Comparison of ENCODE assay signal across 25 mouse cellular contexts in the genomic region with DNA sequence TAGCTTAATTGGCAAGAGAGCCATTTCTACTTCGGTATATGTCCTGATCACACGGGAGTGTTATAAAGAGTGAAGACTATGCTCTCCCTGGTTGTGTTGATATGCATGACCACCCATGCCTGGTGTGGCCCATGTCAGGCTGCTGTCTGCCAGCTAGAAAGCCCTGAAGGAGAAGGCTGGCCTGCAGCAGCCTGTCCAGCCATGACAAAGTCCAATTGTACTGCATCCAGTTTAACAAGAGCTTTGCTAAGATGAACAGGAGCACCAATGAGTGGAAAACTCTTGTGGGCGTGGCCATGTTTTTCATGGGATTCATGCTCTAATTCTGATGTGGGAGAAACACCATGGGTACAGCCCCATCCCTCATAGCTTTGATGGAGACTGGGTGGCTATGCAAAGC. TPM values are rescaled to one million over a fixed set of nuclear protein-coding genes. Genes with fewer than 3 reads are reported as not detected.
DNase-seq lines count a peak whose midpoint lies in the region; ATAC-seq and TF ChIP-seq lines count a peak whose summit lies in the region.
"Had no signal": no experiment of that assay in that cellular context is flagged by ENCODE, and none has a peak within 500 bp of the region (broad histone marks: within the 10 kb centered on the region; RNA-seq: fewer than 3 reads in every experiment).

No protein-coding gene starts in this region.

- H3K27me3 ChIP-seq in liver, postnatal 0 days (ENCODE audit: insufficient read depth, low read length), result no peaks in the 10 kb centered on the region
- no peaks in the 10 kb centered on the region for H3K27me3 ChIP-seq in kidney, embryonic 16.5 days (ENCODE audit: insufficient read depth, low read length)
- H3K27me3 ChIP-seq: CH12.LX; heart, embryonic 13.5 days; hindbrain, embryonic 12.5 days; liver, embryonic 13.5 days; midbrain, embryonic 12.5 days had no signal

- peaks cover 2% of the 10 kb centered on the region; the same call in 1 of the 2 replicates for H3K36me3 ChIP-seq in liver, postnatal 0 days (replicated peaks; ENCODE audit: insufficient read depth, low read length)
- H3K36me3 ChIP-seq in kidney, embryonic 16.5 days (ENCODE audit: insufficient read depth, low read length), result no peaks in the 10 kb centered on the region

- no peaks in the 10 kb centered on the region for H3K9me3 ChIP-seq in liver, postnatal 0 days (ENCODE audit: low read length)
- H3K9me3 ChIP-seq in kidney, embryonic 16.5 days (ENCODE audit: low read length), result no peaks in the 10 kb centered on the region
- H3K9me3 ChIP-seq: G1E; heart, embryonic 13.5 days; hindbrain, embryonic 12.5 days; liver, embryonic 13.5 days; midbrain, embryonic 12.5 days had no signal

- no peak for TF ChIP-seq EP300 in liver, postnatal 0 days (IDR thresholded peaks at IDR 0.05; ENCODE audit: low read depth)

- no peak overlapping the region for H3K27ac ChIP-seq in liver, postnatal 0 days (ENCODE audit: low read depth)
- H3K27ac ChIP-seq in kidney, embryonic 16.5 days (ENCODE audit: low read length), result no peak overlapping the region
- H3K27ac ChIP-seq: heart, adult 2 months; heart, embryonic 13.5 days; hindbrain, embryonic 12.5 days; liver, embryonic 13.5 days; midbrain, embryonic 12.5 days had no signal

- peaks cover 7% of the 10 kb centered on the region for H3K4me1 ChIP-seq in liver, postnatal 0 days (ENCODE audit: insufficient read depth)
- H3K4me1 ChIP-seq in kidney, embryonic 16.5 days (ENCODE audit: insufficient read depth, low read length), result peaks cover 8% of the 10 kb centered on the region; the same call in 1 of the 2 replicates
- H3K4me1 ChIP-seq: midbrain, embryonic 12.5 days had no signal

- H3K4me2 ChIP-seq in liver, postnatal 0 days (ENCODE audit: low read depth, low read length), result no peak overlapping the region
- H3K4me2 ChIP-seq in kidney, embryonic 16.5 days (replicated peaks; ENCODE audit: low read depth, low read length), result no peak overlapping the region
- H3K4me2 ChIP-seq: heart, embryonic 13.5 days; hindbrain, embryonic 12.5 days; liver, embryonic 13.5 days; lung, embryonic 14.5 days; midbrain, embryonic 12.5 days had no signal

- no peak for DNase-seq in liver, postnatal 0 days
- DNase-seq in liver, result no peak
- peak; percentile 61 for DNase-seq in kidney, adult 18-20 months
- DNase-seq in kidney, postnatal 4 days, result peak; percentile 33 to 63
- DNase-seq in testis, postnatal 14 days (ENCODE audit: low spot score), result no peak
- DNase-seq in left cerebral cortex, adult 8-10 months (ENCODE audit: low spot score in 2 of 2), result no peak
- DNase-seq: adrenal gland, adult 8-10 months; B cell, adult 2 months; cerebellum, adult 18-20 months; cerebellum, postnatal 14 days; forebrain, postnatal 0 days; gastrocnemius, postnatal 25 days; heart, adult 2 months; heart, postnatal 14 days; liver, embryonic 13.5 days; lung, embryonic 14.5 days; thymus, adult 2 months had no signal

- no peak for TF ChIP-seq CTCF in liver, postnatal 0 days (IDR thresholded peaks at IDR 0.05; ENCODE audit: low read depth)

- no peak overlapping the region for H3K4me3 ChIP-seq in liver, postnatal 0 days (ENCODE audit: low read depth, low read length)
- no peak overlapping the region for H3K4me3 ChIP-seq in kidney, embryonic 16.5 days (ENCODE audit: low read length)
- H3K4me3 ChIP-seq: heart, adult 2 months; heart, embryonic 13.5 days; hindbrain, embryonic 12.5 days; liver, embryonic 13.5 days; midbrain, embryonic 12.5 days had no signal

- peak; percentile 31; the same call in 1 of the 2 replicates for ATAC-seq in liver, postnatal 0 days
- peak; percentile 87 for ATAC-seq in kidney, embryonic 16.5 days (ENCODE audit: low FRiP score, low TSS enrichment)
- ATAC-seq: forebrain, postnatal 0 days had no signal

- no peak overlapping the region for H3K9ac ChIP-seq in liver, postnatal 0 days (replicated peaks)
- no peak overlapping the region for H3K9ac ChIP-seq in kidney, embryonic 16.5 days (replicated peaks; ENCODE audit: low read length)
- H3K9ac ChIP-seq: forebrain, postnatal 0 days; heart, embryonic 13.5 days; hindbrain, embryonic 12.5 days; liver, embryonic 13.5 days; lung, embryonic 14.5 days; midbrain, embryonic 12.5 days had no signal

- WGBS in liver, postnatal 0 days (ENCODE audit: insufficient replicate concordance), result 84% methylated on average over 3 of the region's 3 CpGs
- WGBS in kidney, embryonic 16.5 days, result 44% methylated on average over 3 of the region's 3 CpGs

RNA-seq across cellular contexts. Expression of a gene that starts 16.4 kb away (rescaled TPM):
- polyA plus RNA-seq in liver, postnatal 0 days (2015; fragmentation: Nextera tagmentation; extraction: Ambion mirVana), result 52.5 and 54.5 TPM in 2 replicates
- polyA plus RNA-seq in kidney, embryonic 16.5 days (2015; fragmentation: Nextera tagmentation; extraction: Ambion mirVana), result 81.5 and 82.3 TPM in 2 replicates
- total RNA-seq in left cerebral cortex, adult 8-10 months (2022), result 10 to 100 TPM; 70.6 to 83.2 (median 77.7) TPM

RNA-seq across cellular contexts. Expression of a gene that starts 17.3 kb away (rescaled TPM):
- 44.8 and 51.0 TPM in 2 replicates for polyA plus RNA-seq in liver, postnatal 0 days (2015; fragmentation: Nextera tagmentation; extraction: Ambion mirVana)
- 88.3 and 91.1 TPM in 2 replicates for polyA plus RNA-seq in kidney, embryonic 16.5 days (2015; fragmentation: Nextera tagmentation; extraction: Ambion mirVana)
- 100 to 1,000 TPM; 362 to 393 (median 380) TPM for total RNA-seq in left cerebral cortex, adult 8-10 months (2022)

RNA-seq across cellular contexts. Expression of a gene that starts 37.7 kb away (rescaled TPM):
- polyA plus RNA-seq in liver, postnatal 0 days (2015; fragmentation: Nextera tagmentation; extraction: Ambion mirVana), result 0.60 and 0.72 TPM in 2 replicates
- polyA plus RNA-seq in kidney, embryonic 16.5 days (2015; fragmentation: Nextera tagmentation; extraction: Ambion mirVana), result 4.3 and 4.9 TPM in 2 replicates
- total RNA-seq in left cerebral cortex, adult 8-10 months (2022), result 100 to 1,000 TPM; 265 to 312 (median 276) TPM
- total RNA-seq: G1E; megakaryocyte, adult 5-6 weeks; monocyte, adult 5-6 weeks had no signal
- polyA plus RNA-seq: G1E had no signal

Comparison
In these comparisons a context has a peak if more than half of its experiments do, and no peak if none do; other contexts are left out.
1. DNase-seq: peak in kidney, adult 18-20 months (single experiment) and kidney, postnatal 4 days (2 of 2); none in liver, postnatal 0 days (single experiment), liver (single experiment), testis, postnatal 14 days (single experiment) and left cerebral cortex, adult 8-10 months (0 of 2).